Mouse (Mus musculus) left cerebral cortex, adult 2 months (tissue): ENCODE data around the gene Ckm. TPM values are rescaled to one million over a fixed set of nuclear protein-coding genes. Genes with fewer than 3 reads are reported as not detected.

Experiments used
- DNase-seq, 2 experiments: peaks; one replicate each; pipeline ENCODE4 v3.0.0; 2021 to 2022; ENCODE audit warnings: low spot score in 2 of 2, mixed read lengths in 1 of 2; ENCODE audit errors: extremely low spot score in 1 of 2
- H3K27ac ChIP-seq: fragments of 200-600 bp; 2 replicates; pipeline ENCODE4 v1.8.1; 2022
- H3K4me3 ChIP-seq: fragments of 200-600 bp; 2 replicates; pipeline ENCODE4 v1.8.1; 2022
- CTCF ChIP-seq: fragments of 200-600 bp; IDR thresholded peaks from 2 replicates; pipeline ENCODE4 v1.8.1; 2022; ENCODE audit warnings: antibody characterized with exemption, mild to moderate bottlenecking, moderate library complexity
- intact Hi-C: fragments of 180-260 bp; cut with DNase I; formaldehyde crosslinking; loops from one replicate; pipeline ENCODE4 v1.15.1; 2025
- total RNA-seq, 2 experiments: library from RNA; stranded (reverse); gene quantifications; 2 replicates each; pipeline ENCODE4 v1.2.3; 2021

The Ckm gene
- total RNA-seq, 2 experiments from 2014 or later, result not detected

DNA sequence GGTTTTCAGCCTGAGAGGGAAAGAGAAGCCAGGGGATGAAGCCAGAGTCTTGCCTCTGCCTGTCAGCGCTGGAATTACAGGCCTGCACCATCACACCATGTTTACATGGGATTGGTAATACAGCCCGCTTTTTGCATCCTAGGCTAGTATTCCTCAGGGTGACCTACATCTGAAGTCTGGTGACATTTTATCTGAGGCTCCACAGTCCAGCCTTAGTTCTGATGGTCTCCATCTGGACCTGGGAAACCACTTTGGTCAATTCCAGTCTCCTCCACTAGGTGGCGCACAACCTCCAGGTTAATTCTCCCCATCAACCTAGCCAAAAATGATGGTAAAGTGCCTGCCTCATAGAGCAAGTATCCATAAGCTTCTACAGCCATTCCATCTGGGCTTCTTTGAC is 38.8 kb downstream of the Ckm start:
- intact Hi-C loops, result no loop called here
- no peak overlapping the region for H3K27ac ChIP-seq
- peak; percentile 97 for TF ChIP-seq CTCF
- peak; percentile 76 to 88 for DNase-seq
- H3K4me3 ChIP-seq, result no peak overlapping the region

DNA sequence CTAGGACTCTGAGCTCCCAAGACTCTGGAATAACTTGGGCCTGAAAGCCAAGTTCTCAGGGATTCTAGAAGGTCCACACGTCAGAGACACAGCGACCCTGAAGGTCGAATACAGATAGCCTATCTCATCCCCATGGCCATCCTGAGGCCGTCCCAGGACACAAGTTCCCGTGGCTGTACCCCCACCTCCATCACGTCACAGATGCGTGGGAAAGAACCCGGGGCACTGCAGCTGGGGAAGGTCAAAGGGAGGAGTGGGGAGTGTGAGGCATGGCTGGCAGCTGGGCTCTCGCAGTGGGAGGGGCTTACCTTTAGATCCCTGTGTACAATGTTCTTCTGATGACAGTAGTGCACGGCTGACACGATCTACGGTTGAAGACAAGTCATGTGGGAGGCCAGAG is 40.2 kb downstream of the Ckm start:
- no peak for DNase-seq
- no peak for TF ChIP-seq CTCF
- Histone ChIP-seq H3K4me3 (no peak overlapping the region), H3K27ac (no peak overlapping the region)
- intact Hi-C loops, result no loop called here

DNA sequence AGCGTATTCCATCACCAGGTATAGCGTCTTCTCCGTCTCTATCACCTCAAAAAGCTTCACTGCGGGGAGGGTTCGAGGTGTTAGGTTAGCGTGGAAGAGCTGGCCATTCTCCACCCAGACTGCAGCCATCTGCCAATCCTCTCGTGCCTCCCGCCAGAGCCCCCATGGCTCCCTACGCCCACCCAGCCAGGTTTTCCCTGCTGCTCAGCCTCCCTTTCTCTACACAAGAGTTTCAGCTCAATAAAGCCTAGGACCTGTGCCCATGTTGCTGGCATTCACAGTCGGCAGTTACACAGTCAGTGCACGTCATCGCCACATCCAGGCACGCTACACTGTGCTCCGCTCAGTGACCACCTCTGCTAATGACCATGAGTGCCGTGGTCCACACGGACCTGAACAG is 43.1 kb downstream of the Ckm start:
- intact Hi-C loops, result no loop called here
- TF ChIP-seq CTCF, result no peak
- Histone ChIP-seq H3K4me3 (no peak overlapping the region), H3K27ac (no peak overlapping the region)
- DNase-seq, result no peak

DNA sequence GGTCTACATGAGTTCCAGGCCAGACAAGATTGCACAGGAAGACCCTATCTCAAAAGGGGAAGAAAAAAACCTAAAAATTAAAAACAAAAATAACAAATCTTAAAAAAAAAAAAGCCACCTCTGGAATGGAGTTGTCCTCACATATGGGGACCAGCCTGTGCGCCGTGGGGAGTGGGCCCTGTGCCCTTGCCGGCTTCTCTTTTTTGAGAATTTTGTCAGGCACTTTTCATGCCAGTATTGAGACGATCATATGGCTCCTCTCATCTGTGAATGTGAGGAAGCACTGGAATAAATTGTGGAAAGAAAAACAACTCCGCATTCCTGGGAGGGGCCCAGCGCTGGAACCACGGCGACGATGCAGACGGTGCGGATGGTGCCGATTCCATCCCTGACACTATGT is 44.6 kb downstream of the Ckm start:
- Histone ChIP-seq H3K27ac (no peak overlapping the region), H3K4me3 (no peak overlapping the region)
- intact Hi-C loops, result no loop called here
- DNase-seq, result no peak
- no peak for TF ChIP-seq CTCF

- no peak for DNase-seq
- intact Hi-C loops, result no loop called here
- H3K27ac ChIP-seq, result no peak overlapping the region
- no peak overlapping the region for H3K4me3 ChIP-seq
- no peak for TF ChIP-seq CTCF
These were observed 50.6 kb downstream of the Ckm start for GRCm38 (mm10) chr7:19455186-19455585.

DNA sequence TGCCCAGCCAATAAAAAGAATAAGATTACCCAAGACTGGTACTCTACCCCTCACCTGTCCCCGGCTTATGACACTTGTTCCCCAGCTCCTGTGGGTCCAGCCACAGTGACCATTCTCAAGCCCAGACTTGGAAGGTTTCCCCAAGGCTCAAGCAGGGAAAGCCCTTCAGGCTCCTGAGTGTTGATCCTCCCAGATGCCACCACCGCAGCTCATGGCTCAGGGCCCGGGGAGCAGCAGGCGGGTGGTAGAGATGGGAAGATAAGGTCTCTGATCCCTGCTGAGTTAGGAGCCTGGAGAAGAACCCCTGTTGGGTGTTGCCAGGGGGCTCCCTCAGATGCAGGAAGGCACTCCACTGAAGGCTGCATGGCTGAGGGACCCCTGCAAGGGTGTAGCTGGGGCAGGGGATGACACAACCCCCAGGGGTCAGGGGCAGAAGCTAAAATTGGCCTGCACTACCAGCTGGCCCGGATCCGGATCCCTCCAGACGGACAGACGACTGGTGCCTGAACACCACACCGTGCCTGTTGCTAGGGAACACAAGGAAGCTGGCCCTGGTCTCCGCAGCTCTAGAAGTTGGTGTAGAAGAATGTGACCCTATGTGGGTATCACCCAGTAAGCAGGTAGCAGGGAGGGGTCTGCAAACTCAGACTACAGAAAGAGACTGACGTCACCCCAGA is 51.4 kb downstream of the Ckm start:
- Histone ChIP-seq H3K4me3 (peak overlapping the region; percentile 9), H3K27ac (no peak overlapping the region)
- no peak for DNase-seq
- TF ChIP-seq CTCF, result no peak
- intact Hi-C loops, result no loop called here

DNA sequence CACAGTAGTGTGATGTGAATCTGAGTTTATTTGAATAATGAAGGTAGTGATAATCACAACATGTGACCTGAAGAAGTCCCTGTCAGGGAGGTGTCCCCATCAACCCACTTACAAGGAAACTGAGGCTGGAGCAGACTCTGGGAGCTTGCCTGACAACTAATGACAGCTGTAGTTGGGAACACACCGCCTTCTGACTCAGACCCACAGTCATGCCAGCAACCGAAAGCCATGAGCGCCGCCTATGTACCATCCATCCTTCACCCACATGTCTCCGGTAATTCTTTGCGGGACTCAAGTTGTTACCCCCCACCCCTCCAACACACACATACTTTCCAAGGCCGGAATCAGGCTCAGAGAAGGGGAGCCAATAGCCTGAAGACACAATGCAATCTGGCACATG is 52.1 kb downstream of the Ckm start:
- Histone ChIP-seq H3K4me3 (peak overlapping the region; percentile 83), H3K27ac (no peak overlapping the region)
- no peak for DNase-seq
- no peak for TF ChIP-seq CTCF
- intact Hi-C loops, result no loop called here

- Histone ChIP-seq H3K27ac (peak overlapping the region; percentile 89), H3K4me3 (peak overlapping the region; percentile 83)
- no peak for DNase-seq
- no peak for TF ChIP-seq CTCF
- intact Hi-C loops, result loop anchor here (2.0 kb wide), 1 partner anchor 105 kb away; the partner anchor contains the start of gene Ppp1r37
These were observed 53.0 kb downstream of the Ckm start for GRCm38 (mm10) chr7:19457414-19458071.

GRCm38 (mm10) chr7:19458072-19458486 is 53.5 kb downstream of the Ckm start:
- intact Hi-C loops, result loop anchor here (2.0 kb wide), 1 partner anchor 105 kb away; the partner anchor contains the start of gene Ppp1r37
- Histone ChIP-seq H3K4me3 (peak overlapping the region; percentile 83), H3K27ac (peak overlapping the region; percentile 89)
- peak in 1 of 2 experiments; percentile 43 for DNase-seq
- TF ChIP-seq CTCF, result peak; percentile 36

- peak within 1 kb of the TSS; percentile 89 for H3K27ac ChIP-seq
- intact Hi-C loops, result loop anchor here (2.0 kb wide), 1 partner anchor 104 kb away; the partner anchor contains the start of gene Ppp1r37
- peak; percentile 9; the same call in 1 of the 2 replicates for TF ChIP-seq CTCF
- DNase-seq, result peak; percentile 73 to 78
- H3K4me3 ChIP-seq, result peak within 1 kb of the TSS; percentile 83
These were observed 54.1 kb downstream of the Ckm start, which contains the start of gene Mark4 for GRCm38 (mm10) chr7:19458591-19459111. Gene Mark4 (minus strand): TSS chr7:19458821.

- intact Hi-C loops, result loop anchor here (2.0 kb wide), 1 partner anchor 103 kb away; the partner anchor contains the start of gene Ppp1r37
- Histone ChIP-seq H3K4me3 (peak overlapping the region; percentile 83), H3K27ac (peak overlapping the region; percentile 89; the same call in 1 of the 2 replicates)
- no peak for DNase-seq
- no peak for TF ChIP-seq CTCF
These were observed 54.7 kb downstream of the Ckm start for GRCm38 (mm10) chr7:19459144-19459870.
